Mouse (Mus musculus) liver, embryonic 15.5 days (tissue): Measurements from ENCODE around the gene Zfp638. TPM values are rescaled to one million over a fixed set of nuclear protein-coding genes. Genes with fewer than 3 reads are reported as not detected.

Source experiments
- ATAC-seq: fragments of 200-750 bp; cut with Nextera tagmentation; 2 replicates; pipeline ENCODE4 v1.8.0; 2017; ENCODE audit warnings: moderate number of reproducible peaks, mild to moderate bottlenecking, moderate library complexity; ENCODE audit not compliant: insufficient read depth
- H3K27ac ChIP-seq: fragments of 300-500 bp; sonication (generic); replicated peaks from 2 replicates; pipeline ENCODE4 v1.5.1; 2015; ENCODE audit warnings: mild to moderate bottlenecking, inconsistent platforms
- H3K27me3 ChIP-seq: fragments of 300-500 bp; sonication (generic); 2 replicates; pipeline ENCODE4 v1.6.1; 2015; ENCODE audit warnings: mild to moderate bottlenecking, inconsistent platforms
- H3K36me3 ChIP-seq: fragments of 300-500 bp; sonication (generic); replicated peaks from 2 replicates; pipeline ENCODE4 v1.6.1; 2015; ENCODE audit warnings: moderate library complexity, mild to moderate bottlenecking, inconsistent platforms
- H3K4me1 ChIP-seq: fragments of 300-500 bp; sonication (generic); replicated peaks from 2 replicates; pipeline ENCODE4 v1.6.1; 2015; ENCODE audit warnings: inconsistent platforms
- H3K4me2 ChIP-seq: fragments of 300-500 bp; sonication (generic); 2 replicates; pipeline ENCODE4 v1.6.1; 2015; ENCODE audit warnings: moderate library complexity, mild to moderate bottlenecking, inconsistent platforms
- H3K4me3 ChIP-seq: fragments of 300-500 bp; sonication (generic); replicated peaks from 2 replicates; pipeline ENCODE4 v1.5.1; 2015; ENCODE audit warnings: mild to moderate bottlenecking, inconsistent platforms
- H3K9ac ChIP-seq: fragments of 300-500 bp; sonication (generic); 2 replicates; pipeline ENCODE4 v1.6.1; 2015; ENCODE audit warnings: moderate library complexity, mild to moderate bottlenecking, inconsistent platforms
- H3K9me3 ChIP-seq: fragments of 300-500 bp; sonication (generic); replicated peaks from 2 replicates; pipeline ENCODE4 v1.6.1; 2016; ENCODE audit warnings: inconsistent platforms
- WGBS: fragments of 180-500 bp; shearing (Covaris S2); methylation state at CpG from one replicate; pipeline ENCODE4 v1.1.7; 2015; ENCODE audit warnings: mixed read lengths; ENCODE audit not compliant: insufficient replicate concordance; 5-methylcytosine and 5-hydroxymethylcytosine counted together
- polyA plus RNA-seq: library from polyadenylated mRNA; unstranded; fragments of >200 nt; fragmentation: Nextera tagmentation; extraction: Ambion mirVana; gene quantifications from 2 replicates; pipeline ENCODE4 v1.2.1, GENCODE M21; 2015

The Zfp638 gene
- polyA plus RNA-seq, 1 experiment from 2014 or later = 16.8 TPM

DNA sequence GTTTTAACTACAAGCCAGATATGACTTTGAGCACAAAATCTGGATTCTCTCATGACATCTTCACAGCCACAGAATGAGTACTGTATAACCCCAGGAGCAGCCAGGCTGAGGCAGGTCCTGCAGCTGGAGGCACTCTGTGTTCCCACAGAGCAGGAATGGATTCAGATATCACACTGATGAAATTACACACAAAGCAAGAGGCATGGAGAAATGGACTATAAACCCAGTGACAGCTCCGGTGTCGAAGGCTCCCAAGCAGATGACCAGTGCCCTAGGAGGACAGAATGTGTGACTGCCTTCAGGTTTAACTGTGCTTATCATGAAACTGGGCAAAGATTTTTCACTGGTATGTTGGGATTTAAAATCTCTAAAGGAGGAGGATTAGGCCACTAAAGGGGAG is 20.8 kb upstream of the Zfp638 start:
- H3K4me3 ChIP-seq = no peak overlapping the region
- no peaks in the 10 kb centered on the region for H3K4me1 ChIP-seq
- no peaks in the 10 kb centered on the region for H3K36me3 ChIP-seq
- 71% methylated on average over 2 of the region's 2 CpGs for WGBS
- no peak for ATAC-seq
- H3K9ac ChIP-seq = no peak overlapping the region
- no peak overlapping the region for H3K27ac ChIP-seq
- H3K27me3 ChIP-seq = no peaks in the 10 kb centered on the region
- H3K9me3 ChIP-seq = no peaks in the 10 kb centered on the region
- H3K4me2 ChIP-seq = no peak overlapping the region

DNA sequence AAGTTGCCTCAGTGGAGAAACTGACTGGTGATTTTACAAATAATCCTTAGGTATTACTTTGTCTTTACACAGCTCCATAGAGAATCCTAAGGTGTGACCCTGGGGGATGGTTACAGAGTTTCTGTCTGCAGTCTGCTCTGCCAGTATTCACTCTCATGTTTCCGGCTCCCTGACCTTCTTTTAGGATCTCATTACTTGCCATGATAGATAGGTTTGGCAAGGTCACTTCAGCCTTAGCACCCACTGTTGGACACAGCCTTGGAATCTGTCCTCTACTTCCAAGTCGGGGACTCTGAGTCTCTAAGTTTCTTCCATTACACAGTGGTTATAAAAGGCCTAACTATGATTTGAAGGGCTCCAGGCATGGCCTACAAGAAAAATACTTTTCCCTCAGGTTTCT is 17.5 kb upstream of the Zfp638 start:
- no peaks in the 10 kb centered on the region for H3K4me1 ChIP-seq
- no peak overlapping the region for H3K4me3 ChIP-seq
- no peak overlapping the region for H3K27ac ChIP-seq
- H3K9ac ChIP-seq = no peak overlapping the region
- H3K27me3 ChIP-seq = no peaks in the 10 kb centered on the region
- no peaks in the 10 kb centered on the region for H3K36me3 ChIP-seq
- no peaks in the 10 kb centered on the region for H3K9me3 ChIP-seq
- no peak for ATAC-seq
- 62% methylated on average over 2 of the region's 2 CpGs for WGBS
- no peak overlapping the region for H3K4me2 ChIP-seq

DNA sequence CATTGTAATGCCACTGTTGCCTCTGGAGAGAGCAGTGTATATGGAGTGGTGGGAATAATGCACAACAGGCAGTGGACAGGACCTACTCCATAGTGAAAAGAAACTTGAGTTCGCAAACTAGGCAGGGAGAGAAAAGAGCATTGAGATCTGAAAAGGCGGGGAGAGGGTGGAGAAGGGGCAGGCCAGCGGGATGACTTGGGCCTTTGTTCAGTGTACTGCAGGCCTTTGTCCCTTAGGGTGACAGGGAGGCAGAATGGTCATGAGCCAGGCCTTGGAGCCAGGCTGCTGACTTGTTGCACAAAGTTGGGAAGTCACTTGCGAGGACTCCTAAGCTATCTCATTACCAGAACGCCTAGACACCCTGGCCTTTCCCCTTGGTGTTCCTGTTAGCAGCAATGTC is 9.4 kb upstream of the Zfp638 start:
- 71% methylated on average over 5 of the region's 5 CpGs for WGBS
- H3K27ac ChIP-seq = no peak overlapping the region
- H3K4me2 ChIP-seq = no peak overlapping the region
- no peak for ATAC-seq
- H3K4me3 ChIP-seq = no peak overlapping the region
- H3K27me3 ChIP-seq = no peaks in the 10 kb centered on the region
- no peaks in the 10 kb centered on the region for H3K9me3 ChIP-seq
- no peak overlapping the region for H3K9ac ChIP-seq
- no peaks in the 10 kb centered on the region for H3K4me1 ChIP-seq
- H3K36me3 ChIP-seq = no peaks in the 10 kb centered on the region

DNA sequence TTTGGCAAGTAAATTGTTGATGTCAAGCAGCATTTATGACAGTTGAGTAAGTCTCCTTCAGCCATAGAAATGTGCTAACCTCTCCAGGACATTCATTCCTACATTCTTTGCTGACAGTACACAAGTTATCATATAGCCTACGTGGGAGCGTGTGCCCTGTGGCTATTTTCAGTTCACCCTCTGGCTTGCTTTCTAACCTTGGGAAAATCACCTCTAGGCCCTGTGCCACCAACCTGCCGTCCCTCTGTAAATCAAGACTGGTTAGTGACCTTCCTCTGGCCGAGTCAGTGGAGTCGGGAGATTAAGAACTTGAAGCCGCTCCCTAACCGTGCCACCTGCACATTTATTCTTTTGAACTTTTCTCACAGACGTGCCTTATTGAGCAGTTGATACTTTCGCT is 6.9 kb upstream of the Zfp638 start:
- Histone ChIP-seq H3K36me3 (no peaks in the 10 kb centered on the region), H3K9me3 (no peaks in the 10 kb centered on the region), H3K9ac (no peak overlapping the region), H3K4me3 (no peak overlapping the region), H3K27ac (no peak overlapping the region), H3K4me1 (no peaks in the 10 kb centered on the region), H3K4me2 (no peak overlapping the region), H3K27me3 (no peaks in the 10 kb centered on the region)
- ATAC-seq = no peak
- 71% methylated on average over 9 of the region's 9 CpGs for WGBS

DNA sequence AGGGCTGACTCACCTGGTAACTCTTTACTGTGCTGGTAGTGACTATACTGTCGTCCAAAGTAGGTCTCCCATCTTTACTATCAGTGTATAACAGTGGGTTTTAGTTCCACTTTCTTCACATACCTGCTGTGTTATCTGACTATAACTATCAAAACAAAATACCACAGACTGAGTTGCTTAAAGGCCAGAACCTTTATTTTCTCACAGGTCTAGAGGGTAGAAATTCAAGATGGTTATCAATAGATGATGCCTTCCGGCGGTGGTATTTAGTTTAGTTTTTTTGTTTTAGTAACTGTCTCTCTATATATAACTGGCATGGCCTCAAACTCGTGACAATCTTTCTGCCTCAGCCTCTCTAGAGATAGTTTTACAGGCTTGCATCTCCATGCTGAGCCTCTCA is 3.4 kb upstream of the Zfp638 start:
- ATAC-seq = no peak
- WGBS = 37% methylated on average over 4 of the region's 4 CpGs

DNA sequence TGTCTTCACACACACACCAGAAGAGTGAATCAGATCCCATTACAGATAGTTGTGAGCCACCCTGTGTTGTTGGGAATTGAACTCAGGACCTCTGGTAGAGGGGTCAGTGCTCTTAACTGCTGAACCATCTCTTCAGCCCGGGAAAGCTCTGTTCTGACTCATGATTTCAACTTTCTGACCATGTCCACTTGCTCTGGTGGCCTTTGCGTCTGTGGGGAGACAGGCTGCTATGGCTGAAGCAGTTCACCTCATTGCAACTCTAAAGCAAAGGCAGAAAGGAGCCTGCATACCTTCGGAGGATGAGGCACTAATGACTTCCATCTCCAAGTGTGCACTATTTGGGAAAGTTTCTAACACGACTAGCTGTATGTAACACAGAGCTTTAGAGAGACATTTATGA is 486 bp upstream of the Zfp638 start:
- Histone ChIP-seq H3K9me3 (no peaks in the 10 kb centered on the region), H3K27ac (no peak overlapping the region), H3K4me3 (peak overlapping the region; percentile 68), H3K9ac (peak overlapping the region; percentile 63; the same call in 1 of the 2 replicates), H3K4me1 (peaks cover 18% of the 10 kb centered on the region), H3K36me3 (no peaks in the 10 kb centered on the region), H3K4me2 (peak overlapping the region; percentile 97), H3K27me3 (peaks cover 7% of the 10 kb centered on the region; the same call in 1 of the 2 replicates)
- ATAC-seq = no peak
- 31% methylated on average over 4 of the region's 4 CpGs for WGBS

More for the DNA sequence above, 3.4 kb upstream of the Zfp638 start:
- H3K4me3 ChIP-seq = no peak overlapping the region
- H3K9me3 ChIP-seq = no peaks in the 10 kb centered on the region
- H3K27me3 ChIP-seq = peaks cover 3% of the 10 kb centered on the region; the same call in 1 of the 2 replicates
- no peak overlapping the region for H3K27ac ChIP-seq
- H3K4me2 ChIP-seq = no peak overlapping the region
- peaks cover 18% of the 10 kb centered on the region for H3K4me1 ChIP-seq
- H3K9ac ChIP-seq = no peak overlapping the region
- H3K36me3 ChIP-seq = no peaks in the 10 kb centered on the region

DNA sequence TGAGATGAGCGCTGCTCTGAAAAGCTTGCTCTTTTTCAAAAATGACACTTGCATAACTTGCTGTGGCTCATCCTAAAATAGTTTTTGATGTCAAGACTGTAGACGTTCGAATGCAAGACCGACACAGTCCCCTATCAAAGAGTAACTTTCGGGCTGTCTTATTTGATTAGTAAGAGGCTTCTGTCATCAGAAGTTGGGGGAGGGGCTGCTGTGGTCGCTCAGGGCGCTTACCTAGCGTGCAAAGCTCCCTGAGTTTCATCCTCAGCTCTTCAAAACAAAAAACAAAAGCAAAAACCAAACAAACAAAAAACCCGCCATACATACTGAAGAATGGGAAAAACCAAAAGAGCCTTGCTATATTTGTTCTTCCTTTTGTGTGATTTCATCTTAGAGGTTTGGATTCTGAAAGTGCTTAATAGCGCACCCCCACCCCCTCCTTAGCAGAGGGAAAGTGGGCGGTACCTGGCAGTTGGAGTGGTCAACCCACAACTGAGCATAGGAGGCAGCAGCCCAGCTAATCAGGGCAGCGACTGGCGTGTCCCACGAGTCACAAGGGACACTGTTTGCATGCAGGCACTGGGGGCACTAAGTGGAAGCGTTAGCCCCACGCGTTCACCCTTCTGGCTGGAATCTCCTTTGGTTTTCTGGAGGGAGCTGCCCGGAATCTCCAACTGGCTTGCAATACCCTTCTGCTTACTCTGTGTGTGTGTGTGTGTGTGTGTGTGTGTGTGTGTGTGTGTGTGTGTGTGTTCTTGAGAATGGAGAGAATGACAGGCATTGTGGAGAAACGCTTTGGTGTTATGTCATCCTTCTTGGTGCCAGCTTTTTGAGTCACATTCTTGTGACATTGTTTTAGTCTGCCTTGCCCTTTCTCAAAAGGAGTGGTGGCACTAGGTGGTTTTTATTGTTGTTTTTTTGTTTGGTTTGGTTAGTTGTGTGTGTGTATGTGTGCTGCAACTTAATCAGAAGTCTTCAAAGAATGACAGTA is 983 bp downstream of the Zfp638 start:
- H3K9ac ChIP-seq = peak overlapping the region; percentile 63
- H3K27ac ChIP-seq = no peak overlapping the region
- H3K9me3 ChIP-seq = no peaks in the 10 kb centered on the region
- H3K36me3 ChIP-seq = no peaks in the 10 kb centered on the region
- H3K4me2 ChIP-seq = peak overlapping the region; percentile 97
- H3K4me3 ChIP-seq = peak overlapping the region; percentile 68
- H3K4me1 ChIP-seq = peaks cover 18% of the 10 kb centered on the region
- WGBS = 3% methylated on average over 19 of the region's 19 CpGs
- peak; percentile 23; the same call in 1 of the 2 replicates for ATAC-seq
- H3K27me3 ChIP-seq = peaks cover 7% of the 10 kb centered on the region; the same call in 1 of the 2 replicates

DNA sequence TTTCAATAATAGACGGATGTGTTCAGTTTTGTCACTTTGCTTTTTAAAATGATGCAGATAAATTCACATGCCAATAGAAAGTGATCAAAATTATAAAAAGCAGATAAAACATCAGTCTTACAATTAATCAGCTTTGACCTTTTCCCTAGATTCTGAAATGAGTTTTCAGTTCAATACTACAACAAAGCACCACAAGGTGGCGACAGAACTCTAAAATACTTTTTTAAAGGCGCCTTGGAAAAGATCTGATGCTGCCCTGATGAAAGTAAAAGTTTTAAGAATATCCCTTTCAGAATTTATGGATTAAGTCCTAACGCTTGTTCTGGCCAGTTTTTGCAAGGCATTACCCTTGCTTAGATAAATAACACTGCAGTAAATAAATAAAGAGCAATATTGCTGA is 12.9 kb downstream of the Zfp638 start:
- Histone ChIP-seq H3K27me3 (no peaks in the 10 kb centered on the region), H3K9ac (no peak overlapping the region), H3K4me3 (no peak overlapping the region), H3K36me3 (no peaks in the 10 kb centered on the region), H3K4me2 (no peak overlapping the region), H3K4me1 (no peaks in the 10 kb centered on the region), H3K27ac (no peak overlapping the region), H3K9me3 (no peaks in the 10 kb centered on the region)
- no peak for ATAC-seq
- WGBS = 4% methylated on average over 4 of the region's 4 CpGs

DNA sequence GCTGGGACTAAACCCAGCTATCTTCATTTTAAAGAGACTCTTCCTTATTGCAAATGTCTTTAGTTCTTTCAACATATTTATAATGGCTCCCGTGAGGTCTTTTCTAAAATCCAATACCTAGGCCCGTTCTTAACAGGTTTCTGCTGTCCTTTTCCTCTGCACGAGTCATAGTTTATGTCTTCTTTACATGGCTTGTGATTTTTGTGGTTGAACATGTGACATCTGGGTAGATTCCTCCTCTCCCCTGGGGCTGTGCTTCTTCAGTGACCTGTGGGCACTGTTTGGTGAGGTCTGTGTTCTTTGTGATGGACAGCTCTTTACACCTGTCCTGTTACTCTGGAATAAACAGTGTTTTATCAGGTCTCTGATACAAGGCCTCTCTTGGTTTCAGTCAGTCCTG is 19.9 kb downstream of the Zfp638 start:
- no peak overlapping the region for H3K9ac ChIP-seq
- WGBS = 56% methylated on average over 3 of the region's 3 CpGs
- H3K4me3 ChIP-seq = no peak overlapping the region
- no peaks in the 10 kb centered on the region for H3K9me3 ChIP-seq
- no peaks in the 10 kb centered on the region for H3K36me3 ChIP-seq
- H3K27ac ChIP-seq = no peak overlapping the region
- H3K4me1 ChIP-seq = no peaks in the 10 kb centered on the region
- H3K27me3 ChIP-seq = no peaks in the 10 kb centered on the region; the same call in 1 of the 2 replicates
- no peak overlapping the region for H3K4me2 ChIP-seq
- ATAC-seq = no peak

DNA sequence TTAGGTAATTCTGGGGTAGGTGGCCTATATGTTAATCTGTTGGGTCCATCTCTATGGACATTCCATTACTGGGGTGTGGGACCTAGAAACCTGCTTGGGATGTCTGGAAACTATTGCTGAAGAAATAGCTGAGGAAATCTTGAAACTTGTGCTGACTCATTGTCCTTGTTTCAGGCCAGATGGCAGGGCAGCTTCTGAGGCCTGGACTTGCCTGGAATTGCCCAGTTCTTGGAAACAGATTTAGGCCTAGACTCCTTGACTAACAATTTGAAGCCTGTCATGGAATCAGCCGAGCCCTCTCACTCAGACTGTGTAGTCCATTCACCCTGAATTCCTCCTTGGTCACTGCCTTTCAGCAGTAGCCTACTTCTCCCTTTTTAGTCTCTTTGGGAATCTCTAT is 21.9 kb downstream of the Zfp638 start:
- H3K27ac ChIP-seq = no peak overlapping the region
- H3K4me2 ChIP-seq = no peak overlapping the region
- H3K4me1 ChIP-seq = no peaks in the 10 kb centered on the region
- H3K4me3 ChIP-seq = no peak overlapping the region
- ATAC-seq = no peak
- no peaks in the 10 kb centered on the region; the same call in 1 of the 2 replicates for H3K27me3 ChIP-seq
- H3K36me3 ChIP-seq = no peaks in the 10 kb centered on the region
- no peak overlapping the region for H3K9ac ChIP-seq
- no peaks in the 10 kb centered on the region for H3K9me3 ChIP-seq
- 43% methylated on average over 1 of the region's 1 CpGs for WGBS

DNA sequence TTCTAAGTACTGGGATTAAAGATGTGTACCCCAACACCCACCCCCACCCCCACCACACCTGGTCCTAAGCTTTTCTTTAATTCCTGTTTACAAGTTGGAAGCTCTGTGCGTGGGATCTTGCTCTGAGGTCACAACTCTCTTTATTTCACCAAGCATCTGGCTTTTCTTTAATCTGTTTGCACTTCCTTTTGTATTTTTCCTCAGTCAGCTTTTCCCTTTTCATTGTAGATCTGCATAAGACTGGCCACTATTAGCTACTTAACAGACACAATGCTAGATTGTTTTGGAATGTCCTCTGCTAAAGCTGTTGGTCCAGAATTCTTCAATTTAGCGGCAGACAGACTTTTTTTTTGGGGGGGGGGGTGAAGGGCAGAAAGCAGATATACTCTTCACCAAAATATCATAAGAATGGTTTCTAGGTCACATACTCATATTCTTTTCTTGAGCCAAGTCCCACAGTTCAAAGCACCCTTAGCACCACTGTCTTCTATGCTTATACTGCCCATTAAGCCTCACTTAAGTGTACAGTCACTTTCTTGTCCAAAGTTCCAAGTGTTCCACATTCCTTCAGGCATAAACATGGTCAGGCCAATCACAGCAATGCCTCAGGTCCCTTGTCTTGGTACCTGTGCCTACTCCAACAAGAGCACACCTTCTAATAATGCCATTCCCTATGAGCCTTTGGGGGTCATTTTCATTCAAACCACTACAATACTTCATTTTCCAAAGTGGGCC is 23.5 kb downstream of the Zfp638 start:
- Histone ChIP-seq H3K36me3 (no peaks in the 10 kb centered on the region), H3K4me1 (no peaks in the 10 kb centered on the region), H3K4me3 (no peak overlapping the region), H3K4me2 (no peak overlapping the region), H3K9me3 (no peaks in the 10 kb centered on the region), H3K9ac (no peak overlapping the region), H3K27me3 (no peaks in the 10 kb centered on the region), H3K27ac (no peak overlapping the region)
- no peak for ATAC-seq
- WGBS = 47% methylated on average over 2 of the region's 2 CpGs
